Mouse (Mus musculus): ENCODE data around the gene Uqcrh. TPM values are rescaled to one million over a fixed set of nuclear protein-coding genes. Genes with fewer than 3 reads are reported as not detected.

Gene Uqcrh
- total and polyA plus RNA-seq, 2 experiments, result 193 to 609 TPM

DNA sequence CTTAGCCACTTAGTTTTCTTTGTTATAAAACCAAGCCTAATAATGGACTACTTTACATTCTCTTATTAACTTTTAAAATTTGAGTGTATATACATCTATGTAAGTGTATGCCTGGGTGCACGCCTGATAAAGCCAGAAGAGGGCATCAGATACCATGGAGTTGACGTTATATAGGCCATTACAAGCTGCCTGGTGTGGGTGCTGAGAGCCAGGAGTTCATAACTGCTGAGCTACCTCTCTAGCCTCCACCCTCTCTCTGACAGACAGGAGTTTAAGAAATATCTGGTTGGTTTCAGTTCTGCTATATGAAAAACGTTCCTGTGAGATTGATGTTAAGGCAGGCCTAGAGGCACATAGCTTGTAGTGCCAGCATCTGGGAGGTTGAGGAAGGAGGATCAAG lies 32.7 kb downstream of the Uqcrh start:
- no peak for TF ChIP-seq CTCF (IDR thresholded peaks at IDR 0.05; ENCODE audit: low read depth, low read length)
- TF ChIP-seq POLR2A (IDR thresholded peaks at IDR 0.05; ENCODE audit: extremely low read depth, insufficient read depth, low read length), result no peak
- peaks cover 11% of the 10 kb centered on the region for H3K4me1 ChIP-seq (ENCODE audit: control insufficient read depth, insufficient read depth, low read length)
- H3K79me2 ChIP-seq (ENCODE audit: control insufficient read depth, insufficient read depth, low read length), result no peaks in the 10 kb centered on the region
- DNase-seq (ENCODE audit: extremely low read depth, low read depth, low spot score), result no peak
- no peak overlapping the region for H3K9ac ChIP-seq (ENCODE audit: low read depth, low read length)
- no peaks in the 10 kb centered on the region for H3K27me3 ChIP-seq (ENCODE audit: control insufficient read depth, insufficient read depth, low read length)
- H3K36me3 ChIP-seq (ENCODE audit: control insufficient read depth, insufficient read depth, low read length), result peaks cover 8% of the 10 kb centered on the region
- no peak overlapping the region for H3K27ac ChIP-seq (replicated peaks; ENCODE audit: insufficient read depth, low read depth, low read length)
- H3K4me3 ChIP-seq (ENCODE audit: insufficient read depth, low read depth, low read length), result no peak overlapping the region
- WGBS, result 78% methylated on average over 3 of the region's 3 CpGs

DNA sequence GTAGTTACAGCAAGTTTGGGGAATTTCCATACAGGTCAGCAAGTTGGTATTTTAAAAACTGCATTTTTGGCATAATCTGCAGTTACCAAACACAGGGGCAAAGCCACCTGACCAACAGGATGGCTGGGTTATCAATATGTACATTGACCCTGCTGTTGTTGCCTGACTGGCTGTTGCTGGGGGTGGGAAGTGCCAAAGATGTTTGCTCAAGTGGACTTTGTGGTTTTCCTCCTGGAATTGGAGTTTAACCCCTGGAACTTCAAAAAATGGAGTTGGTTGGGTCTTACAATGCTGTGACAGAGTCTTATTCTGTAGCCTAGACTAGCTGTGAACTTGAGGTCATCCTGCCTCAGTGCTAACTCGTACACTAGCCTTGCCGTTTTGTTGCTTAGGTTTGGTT lies 34.4 kb downstream of the Uqcrh start:
- no peaks in the 10 kb centered on the region for H3K79me2 ChIP-seq (ENCODE audit: control insufficient read depth, insufficient read depth, low read length)
- no peaks in the 10 kb centered on the region for H3K27me3 ChIP-seq (ENCODE audit: control insufficient read depth, insufficient read depth, low read length)
- H3K4me1 ChIP-seq (ENCODE audit: control insufficient read depth, insufficient read depth, low read length), result peaks cover 11% of the 10 kb centered on the region
- no peak overlapping the region for H3K4me3 ChIP-seq (ENCODE audit: insufficient read depth, low read depth, low read length)
- H3K27ac ChIP-seq (replicated peaks; ENCODE audit: insufficient read depth, low read depth, low read length), result peak overlapping the region; percentile 95
- H3K9ac ChIP-seq (ENCODE audit: low read depth, low read length), result no peak overlapping the region
- 34% methylated on average over 2 of the region's 2 CpGs for WGBS
- DNase-seq (ENCODE audit: extremely low read depth, low read depth, low spot score), result peak; percentile 88
- H3K36me3 ChIP-seq (ENCODE audit: control insufficient read depth, insufficient read depth, low read length), result peaks cover 12% of the 10 kb centered on the region
- TF ChIP-seq POLR2A (IDR thresholded peaks at IDR 0.05; ENCODE audit: extremely low read depth, insufficient read depth, low read length) (no peak), CTCF (IDR thresholded peaks at IDR 0.05; ENCODE audit: low read depth, low read length) (no peak)

- no peak for TF ChIP-seq POLR2A (IDR thresholded peaks at IDR 0.05; ENCODE audit: extremely low read depth, insufficient read depth, low read length)
- no peak for TF ChIP-seq CTCF (IDR thresholded peaks at IDR 0.05; ENCODE audit: low read depth, low read length)
- Histone ChIP-seq H3K27ac (replicated peaks; ENCODE audit: insufficient read depth, low read depth, low read length) (no peak overlapping the region), H3K4me3 (ENCODE audit: insufficient read depth, low read depth, low read length) (no peak overlapping the region), H3K79me2 (ENCODE audit: control insufficient read depth, insufficient read depth, low read length) (no peaks in the 10 kb centered on the region), H3K36me3 (ENCODE audit: control insufficient read depth, insufficient read depth, low read length) (peaks cover 32% of the 10 kb centered on the region; the same call in 1 of the 2 replicates), H3K9ac (ENCODE audit: low read depth, low read length) (no peak overlapping the region), H3K4me1 (ENCODE audit: control insufficient read depth, insufficient read depth, low read length) (no peaks in the 10 kb centered on the region), H3K27me3 (ENCODE audit: control insufficient read depth, insufficient read depth, low read length) (no peaks in the 10 kb centered on the region)
- 95% methylated on average over 5 of the region's 5 CpGs for WGBS
- DNase-seq (ENCODE audit: extremely low read depth, low read depth, low spot score), result no peak
These were observed 41.5 kb downstream of the Uqcrh start for GRCm38 (mm10) chr4:116033374-116033773.

DNA sequence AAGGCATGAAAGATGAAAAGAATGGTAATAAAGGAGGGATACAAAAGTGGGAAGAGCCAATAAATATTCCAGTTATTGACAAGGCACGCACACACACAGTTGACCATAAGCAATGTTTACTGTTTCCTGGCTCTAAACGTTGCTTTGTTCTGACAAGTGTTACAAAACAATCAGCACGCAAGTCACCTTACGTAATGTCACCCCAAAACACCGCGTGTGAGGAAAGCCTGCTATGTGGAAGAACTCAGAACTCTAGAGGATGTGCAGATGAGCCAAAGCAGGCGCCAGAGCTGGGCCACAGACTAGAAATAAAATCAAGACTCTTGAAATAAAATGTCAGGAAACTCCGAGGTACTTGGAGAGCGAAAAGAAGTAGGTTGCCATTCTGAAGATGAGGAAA lies 42.0 kb downstream of the Uqcrh start:
- DNase-seq (ENCODE audit: extremely low read depth, low read depth, low spot score), result no peak
- no peak overlapping the region for H3K4me3 ChIP-seq (ENCODE audit: insufficient read depth, low read depth, low read length)
- H3K9ac ChIP-seq (ENCODE audit: low read depth, low read length), result no peak overlapping the region
- no peak for TF ChIP-seq CTCF (IDR thresholded peaks at IDR 0.05; ENCODE audit: low read depth, low read length)
- TF ChIP-seq POLR2A (IDR thresholded peaks at IDR 0.05; ENCODE audit: extremely low read depth, insufficient read depth, low read length), result no peak
- 84% methylated on average over 9 of the region's 9 CpGs for WGBS
- H3K79me2 ChIP-seq (ENCODE audit: control insufficient read depth, insufficient read depth, low read length), result no peaks in the 10 kb centered on the region
- H3K27ac ChIP-seq (replicated peaks; ENCODE audit: insufficient read depth, low read depth, low read length), result no peak overlapping the region
- H3K4me1 ChIP-seq (ENCODE audit: control insufficient read depth, insufficient read depth, low read length), result no peaks in the 10 kb centered on the region
- no peaks in the 10 kb centered on the region for H3K27me3 ChIP-seq (ENCODE audit: control insufficient read depth, insufficient read depth, low read length)
- peaks cover 32% of the 10 kb centered on the region; the same call in 1 of the 2 replicates for H3K36me3 ChIP-seq (ENCODE audit: control insufficient read depth, insufficient read depth, low read length)

DNA sequence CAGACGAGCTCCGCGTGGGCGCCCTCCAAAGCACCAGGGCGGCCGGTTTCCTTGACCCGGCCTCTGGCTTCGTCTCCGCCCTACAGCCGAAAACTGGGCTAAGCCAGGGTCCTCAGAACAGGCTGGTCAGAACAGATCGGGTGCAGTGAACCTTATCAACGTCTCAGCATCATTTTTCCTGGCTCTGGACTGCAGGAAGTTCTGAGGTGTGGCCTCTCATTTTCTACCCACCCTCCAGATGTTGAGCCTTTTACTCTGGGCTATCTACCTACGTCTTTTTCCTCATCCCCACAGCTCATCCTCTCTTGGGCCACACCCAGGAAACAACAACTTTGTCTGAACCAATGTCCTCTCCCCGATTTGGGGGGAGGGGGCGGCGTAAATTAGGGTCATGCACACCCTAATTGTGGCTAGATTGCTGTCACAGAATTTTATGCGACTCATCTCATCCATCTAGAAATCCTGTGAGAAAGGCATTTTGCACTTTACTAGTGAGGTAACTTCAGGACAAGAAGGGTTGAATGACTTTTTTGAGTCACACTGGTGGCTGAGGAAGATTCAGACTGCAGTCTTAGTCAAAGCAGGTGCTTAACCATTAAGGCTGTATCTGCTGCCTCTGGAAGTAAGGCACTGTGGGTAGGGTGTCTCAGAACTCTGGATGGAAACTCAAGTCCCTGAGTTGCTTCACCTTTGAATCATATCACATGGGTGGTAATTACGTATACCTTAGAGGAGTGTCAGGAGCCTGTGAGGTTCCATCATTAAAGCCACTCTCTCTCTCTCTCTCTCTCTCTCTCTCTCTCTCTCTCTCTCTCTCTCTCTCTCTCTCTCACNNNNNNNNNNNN lies 56.7 kb downstream of the Uqcrh start, which contains the start of gene Faah:
Gene Faah (minus strand): TSS at position 25 of the 845 bp plus-strand sequence.
- H3K9ac ChIP-seq (ENCODE audit: low read depth, low read length), result peak within 1 kb of the TSS; percentile 99
- peak within 1 kb of the TSS; percentile 100 for H3K27ac ChIP-seq (replicated peaks; ENCODE audit: insufficient read depth, low read depth, low read length)

More for the DNA sequence above, 56.7 kb downstream of the Uqcrh start, which contains the start of gene Faah:
- Histone ChIP-seq H3K4me1 (ENCODE audit: control insufficient read depth, insufficient read depth, low read length) (peaks cover 16% of the 10 kb centered on the region), H3K36me3 (ENCODE audit: control insufficient read depth, insufficient read depth, low read length) (no peaks in the 10 kb centered on the region), H3K27me3 (ENCODE audit: control insufficient read depth, insufficient read depth, low read length) (no peaks in the 10 kb centered on the region), H3K79me2 (ENCODE audit: control insufficient read depth, insufficient read depth, low read length) (peaks cover 28% of the 10 kb centered on the region; the same call in 1 of the 2 replicates), H3K4me3 (ENCODE audit: insufficient read depth, low read depth, low read length) (peak within 1 kb of the TSS; percentile 97)
- TF ChIP-seq CTCF (IDR thresholded peaks at IDR 0.05; ENCODE audit: low read depth, low read length), result no peak
- no peak for TF ChIP-seq POLR2A (IDR thresholded peaks at IDR 0.05; ENCODE audit: extremely low read depth, insufficient read depth, low read length)
- peak; percentile 71 for DNase-seq (ENCODE audit: extremely low read depth, low read depth, low spot score)
- WGBS, result 11% methylated on average over 18 of the region's 18 CpGs
